Mouse (Mus musculus) ovary, adult 10 weeks (tissue): ENCODE data around the gene Tmem39b. TPM values are rescaled to one million over a fixed set of nuclear protein-coding genes. Genes with fewer than 3 reads are reported as not detected.

Experiments
- polyA plus RNA-seq: library from polyadenylated mRNA; stranded (reverse); fragments of 350-450 nt; fragmentation: Illumina TruSeq; extraction: RNeasy Lipid Tissue Mini Kit (QIAGEN cat#74804); gene quantifications from one replicate; pipeline ENCODE4 v1.2.3, GENCODE M21; 2014

Gene Tmem39b
- polyA plus RNA-seq = 0.43 TPM

GRCm38 (mm10) chr4:129696158-129696985 lies at the start of gene Tmem39b:
TSS of gene Tmem39b (minus strand) at chr4:129696838.

DNA sequence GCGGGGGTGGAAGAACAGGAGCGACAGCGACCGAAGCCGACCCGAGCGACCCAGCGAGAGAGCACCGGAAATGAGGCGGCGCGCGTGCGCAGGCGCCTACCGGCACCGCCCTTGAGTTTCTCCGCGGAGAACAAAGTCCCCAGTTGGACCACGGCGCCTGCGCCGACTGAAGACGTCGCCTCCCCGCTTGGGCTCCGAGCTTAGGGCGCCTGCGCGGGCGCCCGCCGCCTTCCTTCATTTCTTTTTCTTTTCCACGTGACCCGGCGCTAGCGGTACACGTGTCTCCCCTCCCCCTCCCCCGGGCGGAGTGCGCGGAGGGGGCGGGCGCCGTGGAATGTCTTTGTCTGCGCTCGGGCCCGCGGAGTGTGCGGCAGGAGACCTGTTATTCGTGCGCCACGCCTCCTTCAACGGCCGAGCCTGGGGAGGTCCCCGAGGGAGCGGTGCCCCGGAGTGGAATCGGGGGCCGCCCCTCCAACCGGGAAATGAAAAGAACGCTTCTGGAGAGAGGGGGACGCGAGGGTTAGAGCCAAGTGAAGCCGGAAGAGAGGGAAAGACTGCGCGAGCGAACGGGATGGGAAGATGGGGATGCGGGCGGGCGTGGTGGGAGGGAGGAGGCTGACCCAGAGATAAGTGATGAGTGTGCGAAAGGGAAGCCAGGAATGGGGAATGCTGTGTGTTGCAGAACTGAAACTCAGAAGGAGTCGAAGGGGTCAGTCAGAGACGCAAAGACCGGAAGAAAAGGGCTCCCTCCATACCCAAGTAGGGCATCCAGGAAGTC lies 45.8 kb upstream of the Tmem39b start, which contains the start of gene Khdrbs1:
Gene Khdrbs1 (minus strand): TSS at position 72 of the 778 bp plus-strand sequence.

GRCm38 (mm10) chr4:129672083-129672877 lies 24.4 kb downstream of the Tmem39b start, which contains the start of gene Kpna6:
TSS of gene Kpna6 (minus strand) at chr4:129672767.

DNA sequence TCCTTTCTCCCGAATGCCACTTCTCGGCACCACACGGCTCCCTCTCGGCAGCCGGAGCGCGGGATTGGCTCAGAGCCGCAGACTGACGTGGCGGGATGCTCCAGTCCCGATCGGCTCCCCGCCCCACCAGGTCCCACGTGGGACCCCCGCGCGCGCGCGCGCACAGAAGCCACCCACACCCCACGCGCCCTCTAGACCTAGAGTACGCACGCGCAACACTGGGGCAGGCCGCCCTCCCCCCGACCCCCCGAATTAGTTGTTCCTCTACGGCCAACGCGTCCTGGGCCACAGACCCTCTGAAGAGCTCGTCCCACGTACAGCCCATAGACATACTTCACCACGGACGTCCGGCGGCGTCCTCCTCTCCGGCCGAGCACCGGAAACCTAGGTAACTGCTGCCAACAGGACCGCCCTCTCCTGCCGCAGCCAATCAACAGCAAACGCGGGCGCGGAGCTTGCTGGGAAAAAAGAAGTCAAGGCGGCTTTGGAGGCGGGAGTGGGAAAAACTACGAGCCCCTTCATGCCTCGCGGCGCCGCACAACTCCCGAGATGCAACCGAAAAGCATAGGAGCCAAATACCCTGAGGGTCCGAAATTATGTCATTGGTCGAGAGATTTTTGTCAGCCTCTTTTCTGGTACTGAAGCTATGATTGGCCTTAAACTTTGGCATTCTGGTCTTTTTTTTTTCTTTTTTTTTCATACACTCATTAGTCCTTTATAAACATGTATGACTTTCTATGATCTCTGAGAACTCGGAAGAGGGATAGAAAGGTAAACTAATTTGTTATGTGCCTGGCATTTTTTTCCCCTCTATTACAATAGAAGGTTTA lies 55.8 kb downstream of the Tmem39b start, which contains the start of gene Txlna:
Gene Txlna (minus strand): TSS at position 428 of the 830 bp plus-strand sequence.

Other genes with a start within 250 kb of the Tmem39b start
- gene Bsdc1, start 235.3 kb downstream of the Tmem39b start, polyA plus RNA-seq = 8.4 TPM
- gene Tssk3, start 205.8 kb downstream of the Tmem39b start, polyA plus RNA-seq = not detected
- gene Fam229a, start 205.6 kb downstream of the Tmem39b start, polyA plus RNA-seq = not detected
- gene Marcksl1, start 183.3 kb downstream of the Tmem39b start, polyA plus RNA-seq = 220 TPM
- gene Hdac1, start 154.1 kb downstream of the Tmem39b start, polyA plus RNA-seq = 51.0 TPM
- gene Lck, start 123.2 kb downstream of the Tmem39b start, polyA plus RNA-seq = 0.66 TPM
- gene Fam167b, start 118.3 kb downstream of the Tmem39b start, polyA plus RNA-seq = 0.94 TPM
- 20.0 TPM for gene Eif3i, start 96.2 kb downstream of the Tmem39b start, polyA plus RNA-seq
- 29.8 TPM for gene Tmem234, start 96.2 kb downstream of the Tmem39b start, polyA plus RNA-seq
- not detected for gene Dcdc2b, start 82.6 kb downstream of the Tmem39b start, polyA plus RNA-seq
- gene Iqcc, start 77.7 kb downstream of the Tmem39b start, polyA plus RNA-seq = 4.9 TPM
- 4.1 TPM for gene Ccdc28b, start 72.9 kb downstream of the Tmem39b start, polyA plus RNA-seq
- gene Txlna, start 55.8 kb downstream of the Tmem39b start, polyA plus RNA-seq = 20.1 TPM
- 60.3 TPM for gene Kpna6, start 24.1 kb downstream of the Tmem39b start, polyA plus RNA-seq
- 354 TPM for gene Khdrbs1, start 45.5 kb upstream of the Tmem39b start, polyA plus RNA-seq
- 2,436 TPM for gene Ptp4a2, start 114.4 kb upstream of the Tmem39b start, polyA plus RNA-seq
- not detected for gene Spocd1, start 232.4 kb upstream of the Tmem39b start, polyA plus RNA-seq